Mouse (Mus musculus) heart, postnatal 0 days (tissue): ENCODE measurements around the gene Vmn1r200.
"Not testable (repeated sequence)": the region's sequence is repeated elsewhere in the genome, so short reads cannot be mapped to it uniquely, and the experiment has no call there.

Source experiments
- CTCF ChIP-seq: IDR thresholded peaks from 2 replicates; pipeline ENCODE4 v1.5.1; 2016; ENCODE audit warnings: antibody characterized with exemption, control low read depth, low read depth
- EP300 ChIP-seq: IDR thresholded peaks from 2 replicates; pipeline ENCODE4 v1.6.1; 2016; ENCODE audit warnings: antibody characterized with exemption, low read depth

GRCm38 (mm10) chr13:22381128-22381527 is 9.0 kb upstream of the Vmn1r200 start:
- not testable (repeated sequence) for TF ChIP-seq CTCF, EP300
